Mouse (Mus musculus) thymus, adult 2 months (tissue): ENCODE data around the gene Zfp668. TPM values are rescaled to one million over a fixed set of nuclear protein-coding genes. Genes with fewer than 3 reads are reported as not detected.

ENCODE experiments used
- DNase-seq: peaks from one replicate; pipeline ENCODE4 v3.0.0; 2021
- H3K27ac ChIP-seq: fragments of 200-500 bp; 2 replicates; pipeline ENCODE4 v1.5.1; 2012; ENCODE audit warnings: low read length, control low read depth; ENCODE audit not compliant: control insufficient read depth, insufficient read depth
- H3K27me3 ChIP-seq: fragments of 200-500 bp; 2 replicates; pipeline ENCODE4 v1.6.1; 2012; ENCODE audit warnings: mild to moderate bottlenecking, low read length, moderate library complexity, mixed read lengths; ENCODE audit not compliant: control insufficient read depth, insufficient read depth
- H3K36me3 ChIP-seq: fragments of 200-500 bp; 2 replicates; pipeline ENCODE4 v1.6.1; 2012; ENCODE audit warnings: mild to moderate bottlenecking, low read length, moderate library complexity; ENCODE audit not compliant: control insufficient read depth, insufficient read depth
- H3K4me1 ChIP-seq: fragments of 200-500 bp; replicated peaks from 2 replicates; pipeline ENCODE4 v1.6.1; 2012; ENCODE audit warnings: low read length; ENCODE audit not compliant: control insufficient read depth, insufficient read depth
- H3K4me3 ChIP-seq: fragments of 200-500 bp; 2 replicates; pipeline ENCODE4 v1.5.1; 2012; ENCODE audit warnings: mild to moderate bottlenecking, low read length, control low read depth, moderate library complexity; ENCODE audit not compliant: control insufficient read depth, insufficient read depth
- CTCF ChIP-seq: fragments of 200-500 bp; IDR thresholded peaks from 2 replicates; pipeline ENCODE4 v1.5.1; 2012; ENCODE audit warnings: mild to moderate bottlenecking, control low read depth, low read length, moderate library complexity, borderline replicate concordance; ENCODE audit not compliant: control insufficient read depth, poor library complexity, insufficient read depth; ENCODE audit errors: extremely low read depth
- POLR2A ChIP-seq: fragments of 200-500 bp; IDR thresholded peaks from 2 replicates; pipeline ENCODE4 v1.6.1; 2012; ENCODE audit warnings: mild to moderate bottlenecking, low read length, control low read depth, moderate library complexity; ENCODE audit not compliant: control insufficient read depth, poor library complexity, insufficient read depth; ENCODE audit errors: extremely low read depth
- WGBS: fragments of 180-500 bp; shearing (Covaris S2); methylation state at CpG from one replicate; pipeline ENCODE4 v1.1.7; 2018; 5-methylcytosine and 5-hydroxymethylcytosine counted together
- polyA plus RNA-seq: library from polyadenylated mRNA; depleted of rRNA; stranded (reverse); fragments of >200 nt; gene quantifications from 2 replicates; pipeline ENCODE4 v1.2.3, GENCODE M21; 2012; rRNA removed

Zfp668 gene
- polyA plus RNA-seq, result 23.9 and 34.9 TPM in 2 replicates

DNA sequence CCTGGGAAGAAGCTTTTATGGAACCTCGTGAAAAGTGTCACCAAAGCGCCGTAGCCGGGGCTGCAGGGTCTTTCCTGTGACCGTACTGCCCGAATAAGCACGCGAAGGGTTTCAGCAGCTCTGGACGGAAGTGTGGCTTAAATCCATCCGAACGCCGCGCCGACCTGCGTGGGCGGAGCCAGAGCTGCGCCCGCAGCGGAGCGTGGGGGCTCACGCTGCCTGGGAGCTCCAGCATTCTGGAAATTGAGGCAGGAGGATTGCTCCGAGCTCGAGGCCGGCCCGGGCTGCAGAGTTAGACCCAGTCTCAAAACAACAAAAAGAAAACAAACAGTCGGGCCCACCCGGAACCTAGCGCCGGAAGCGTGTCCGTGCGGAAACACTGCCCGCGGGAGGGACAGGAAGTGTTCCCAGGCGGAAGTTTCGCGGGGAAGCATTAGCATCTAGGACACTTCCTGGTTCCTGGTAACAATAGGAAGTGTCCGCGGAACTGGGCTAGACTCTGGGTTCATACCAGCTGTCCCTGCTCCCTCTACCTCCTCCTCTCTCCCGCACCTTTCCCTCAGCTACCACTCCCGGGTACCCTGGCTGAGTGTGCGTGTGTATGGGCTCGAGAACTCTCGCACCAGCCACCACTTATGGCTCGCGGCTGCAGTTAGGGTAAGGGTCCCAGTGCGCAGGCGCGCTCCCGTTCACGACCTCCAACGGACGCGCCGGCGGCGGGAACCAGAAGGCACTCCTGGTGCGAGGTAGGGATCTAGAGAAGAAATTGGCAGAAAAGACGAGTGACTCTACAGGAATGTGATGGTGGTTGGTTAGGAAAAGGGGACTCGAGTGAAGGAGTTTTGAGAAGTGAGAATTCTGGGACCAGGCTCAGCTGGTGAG is at the start of gene Zfp668:
TSS of gene Zfp668 (minus strand) at position 362 of the 882 bp plus-strand sequence.
- DNase-seq, result peak; percentile 83
- WGBS, result under 1% methylated on average over 60 of the region's 60 CpGs
- Histone ChIP-seq H3K27me3 (no peaks in the 10 kb centered on the region), H3K27ac (peak within 1 kb of the TSS; percentile 82), H3K4me1 (peaks cover 6% of the 10 kb centered on the region), H3K36me3 (peaks cover 29% of the 10 kb centered on the region), H3K4me3 (peak within 1 kb of the TSS; percentile 89)
- TF ChIP-seq CTCF, result peak; percentile 20; the same call in 1 of the 2 replicates
- TF ChIP-seq POLR2A, result peak; percentile 49; the same call in 1 of the 2 replicates

DNA sequence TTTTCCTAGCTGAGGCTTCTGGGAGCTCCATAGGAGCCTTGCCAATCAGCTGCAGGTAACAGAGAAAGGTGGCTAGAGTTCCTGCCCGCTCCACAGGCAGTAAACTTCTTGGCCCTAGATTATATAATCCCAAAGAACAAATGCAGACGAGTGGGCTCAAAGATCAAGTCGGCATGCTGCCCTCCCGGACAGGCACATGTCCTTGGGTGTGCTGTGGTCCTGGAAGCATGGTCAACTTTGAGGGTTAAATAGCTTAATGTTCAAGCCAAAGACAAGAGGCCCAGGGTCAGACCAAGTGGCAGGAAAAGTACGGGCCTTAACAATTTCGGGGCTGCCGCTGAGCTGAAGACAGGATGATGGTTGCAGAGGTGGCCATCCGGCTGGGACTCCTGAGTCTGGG is 49.4 kb upstream of the Zfp668 start:
- TF ChIP-seq POLR2A (no peak), CTCF (no peak)
- H3K4me1 ChIP-seq, result 0 out of 2 replicates have a peak, but pooled peaks cover 3% of the 10 kb centered on the region
- H3K4me3 ChIP-seq, result no peak overlapping the region
- peaks cover 18% of the 10 kb centered on the region for H3K36me3 ChIP-seq
- WGBS, result 97% methylated on average over 8 of the region's 8 CpGs
- H3K27ac ChIP-seq, result no peak overlapping the region
- DNase-seq, result no peak
- H3K27me3 ChIP-seq, result no peaks in the 10 kb centered on the region

DNA sequence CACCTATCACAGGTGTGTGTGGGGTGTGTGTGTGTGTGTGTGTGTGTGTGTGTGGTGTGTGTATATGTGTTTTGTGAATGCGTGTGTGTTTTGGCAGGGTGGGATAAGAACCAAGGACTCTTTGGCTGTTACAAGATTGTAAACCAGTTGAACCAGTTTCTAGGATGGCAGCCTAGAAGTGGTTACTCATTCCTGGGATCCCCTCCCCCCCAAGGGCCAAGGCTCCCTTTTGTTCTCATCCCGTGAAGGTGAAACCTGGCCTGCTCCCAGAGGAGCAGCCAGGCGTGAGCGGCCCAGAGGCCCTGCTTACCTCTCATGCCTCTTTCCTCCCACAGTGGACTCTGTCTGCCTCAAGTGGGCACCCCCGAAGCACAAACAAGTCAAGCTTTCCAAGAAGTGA is 48.6 kb upstream of the Zfp668 start:
- peaks cover 18% of the 10 kb centered on the region for H3K36me3 ChIP-seq

DNA sequence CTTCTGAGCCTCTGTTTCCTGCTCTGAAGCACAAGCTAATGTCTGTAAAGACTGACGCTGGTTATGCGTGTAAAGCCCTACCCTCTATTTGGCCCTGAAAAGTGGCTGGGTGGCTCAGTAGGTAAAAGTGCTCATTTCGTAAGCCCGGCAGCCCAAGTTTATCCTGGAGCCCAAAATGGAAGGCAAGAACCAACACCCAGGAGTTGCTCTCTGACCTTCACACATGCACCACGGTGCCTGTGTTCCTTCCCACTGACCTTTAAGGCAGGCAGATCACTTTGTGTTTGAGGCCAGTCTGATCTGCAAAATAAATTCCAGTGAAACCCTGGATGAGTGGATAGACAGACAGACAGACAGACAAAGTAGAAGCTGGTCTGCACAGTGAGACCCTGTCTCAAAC is 47.1 kb upstream of the Zfp668 start:
- no peak for TF ChIP-seq POLR2A
- TF ChIP-seq CTCF, result no peak
- no peak for DNase-seq
- Histone ChIP-seq H3K4me3 (no peak overlapping the region), H3K27me3 (no peaks in the 10 kb centered on the region), H3K27ac (no peak overlapping the region), H3K4me1 (0 out of 2 replicates have a peak, but pooled peaks cover 3% of the 10 kb centered on the region), H3K36me3 (peaks cover 18% of the 10 kb centered on the region)
- 98% methylated on average over 5 of the region's 5 CpGs for WGBS

More for the DNA sequence above, 48.6 kb upstream of the Zfp668 start:
- H3K27ac ChIP-seq, result no peak overlapping the region
- 98% methylated on average over 5 of the region's 5 CpGs for WGBS
- H3K4me1 ChIP-seq, result 0 out of 2 replicates have a peak, but pooled peaks cover 3% of the 10 kb centered on the region
- H3K4me3 ChIP-seq, result no peak overlapping the region
- no peaks in the 10 kb centered on the region for H3K27me3 ChIP-seq
- TF ChIP-seq CTCF (no peak), POLR2A (no peak)
- no peak for DNase-seq

DNA sequence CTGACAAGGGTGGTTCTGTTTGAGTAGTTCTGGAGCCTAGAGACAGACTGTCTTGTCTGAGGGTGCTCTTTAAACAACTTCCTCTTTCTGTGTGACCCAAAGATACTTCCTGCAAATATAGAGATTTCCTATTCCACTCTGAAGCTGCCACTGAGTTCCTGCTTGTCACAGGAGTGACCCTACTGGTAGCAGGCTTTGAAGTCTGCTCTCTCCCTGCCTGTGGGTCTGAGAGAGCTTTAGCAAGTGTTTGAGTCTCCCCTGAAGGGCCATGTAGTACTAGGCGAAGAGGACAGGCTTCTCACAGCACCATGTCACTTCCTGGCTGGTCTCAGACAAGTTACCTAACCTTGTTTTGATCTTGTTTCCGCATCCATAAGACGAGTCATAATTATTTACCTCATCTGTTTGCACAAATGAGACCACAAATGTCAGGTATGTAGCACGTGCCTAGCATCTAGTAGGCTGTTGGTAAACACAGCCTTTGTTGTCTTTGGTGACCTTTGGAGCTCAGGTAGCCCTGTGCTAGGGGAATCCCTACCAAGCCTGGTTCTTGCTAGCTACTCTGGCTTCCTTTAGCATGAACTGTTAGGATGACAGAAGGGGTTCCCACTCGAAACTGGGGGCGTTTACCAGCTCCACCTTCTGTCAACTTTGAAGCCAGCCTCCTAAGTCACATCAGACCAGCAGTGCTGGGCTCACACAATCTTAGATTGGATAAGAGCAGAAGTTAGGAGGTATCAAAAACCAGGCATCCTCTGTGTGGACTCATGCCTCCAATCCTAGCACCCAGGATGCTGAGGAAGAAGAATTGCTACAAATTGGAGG is 46.0 kb upstream of the Zfp668 start:
- TF ChIP-seq CTCF (no peak), POLR2A (no peak)
- DNase-seq, result no peak
- no peak overlapping the region for H3K4me3 ChIP-seq
- 0 out of 2 replicates have a peak, but pooled peaks cover 3% of the 10 kb centered on the region for H3K4me1 ChIP-seq
- H3K27me3 ChIP-seq, result no peaks in the 10 kb centered on the region
- H3K36me3 ChIP-seq, result peaks cover 18% of the 10 kb centered on the region
- peak overlapping the region; percentile 41 for H3K27ac ChIP-seq
- whole genome bisulfite sequencing, result 54% methylated on average over 6 of the region's 6 CpGs

DNA sequence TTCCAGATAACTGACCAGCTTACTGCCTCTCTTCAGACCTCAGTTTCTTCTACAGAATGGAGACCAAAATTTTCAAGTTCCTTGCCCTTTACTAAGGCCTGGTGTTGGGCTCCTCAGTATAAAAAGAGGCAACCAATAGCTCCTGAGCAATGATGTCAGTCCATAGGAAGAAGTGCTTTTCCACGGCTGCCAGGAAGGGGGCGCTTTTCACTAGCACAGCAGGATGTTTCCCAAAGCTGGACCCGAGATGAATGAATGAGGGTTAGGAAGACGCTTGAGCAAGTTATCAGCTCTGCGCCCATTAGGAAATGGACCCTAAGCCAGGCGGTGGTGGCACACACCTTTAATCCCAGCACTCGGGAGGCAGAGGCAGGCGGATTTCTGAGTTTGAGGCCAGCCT is 44.9 kb upstream of the Zfp668 start:
- Histone ChIP-seq H3K36me3 (peaks cover 18% of the 10 kb centered on the region), H3K27ac (no peak overlapping the region), H3K27me3 (no peaks in the 10 kb centered on the region), H3K4me1 (0 out of 2 replicates have a peak, but pooled peaks cover 3% of the 10 kb centered on the region), H3K4me3 (no peak overlapping the region)
- WGBS, result 76% methylated on average over 8 of the region's 8 CpGs
- no peak for TF ChIP-seq POLR2A
- TF ChIP-seq CTCF, result no peak
- DNase-seq, result no peak
